Mouse (Mus musculus): ENCODE measurements around the gene Fbxl16.

The Fbxl16 gene

DNA sequence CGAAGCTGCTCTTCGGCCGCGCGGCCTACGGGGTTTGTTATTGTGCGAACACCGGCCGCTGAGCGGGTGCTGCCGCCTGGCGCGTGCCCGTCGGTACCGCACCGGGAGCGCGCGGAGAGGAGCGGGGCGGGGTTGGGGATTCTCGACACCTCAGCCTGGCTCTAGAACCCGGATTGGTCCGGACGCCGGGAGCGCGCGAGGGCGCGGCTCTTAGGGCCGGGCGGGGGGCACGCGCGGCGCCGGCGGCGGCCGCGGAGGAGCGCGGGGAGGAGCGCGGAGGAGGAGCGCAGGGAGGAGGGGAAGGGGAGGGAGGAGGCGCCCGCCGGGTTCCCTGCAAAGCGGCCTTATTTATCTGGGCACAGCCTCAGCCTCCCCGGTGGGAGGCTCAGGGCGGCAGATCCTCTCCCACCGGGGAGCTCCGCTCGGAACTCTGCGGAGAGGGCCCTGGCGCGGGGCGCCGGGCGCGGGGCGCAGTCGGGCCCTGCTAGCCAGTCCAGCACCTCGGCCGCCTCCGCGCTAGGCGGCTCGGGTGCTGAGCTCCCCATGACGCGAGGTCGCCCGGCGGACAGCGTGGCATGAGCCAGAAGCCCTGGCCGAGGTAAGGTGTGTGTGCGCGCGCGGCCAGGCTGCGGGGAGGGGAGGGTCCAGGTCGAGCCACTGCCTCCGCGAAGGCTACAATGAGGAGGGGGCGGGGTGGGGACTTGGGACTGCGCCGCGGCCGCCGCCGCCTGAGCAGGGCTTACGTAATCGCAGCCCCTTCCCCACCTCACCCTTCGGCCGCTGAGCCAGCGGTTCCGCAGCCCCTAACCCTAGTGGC is at the start of gene Fbxl16:
Gene Fbxl16 (plus strand): TSS at position 297 of the 817 bp plus-strand sequence.
- peak; percentile 99 for DNase-seq

DNA sequence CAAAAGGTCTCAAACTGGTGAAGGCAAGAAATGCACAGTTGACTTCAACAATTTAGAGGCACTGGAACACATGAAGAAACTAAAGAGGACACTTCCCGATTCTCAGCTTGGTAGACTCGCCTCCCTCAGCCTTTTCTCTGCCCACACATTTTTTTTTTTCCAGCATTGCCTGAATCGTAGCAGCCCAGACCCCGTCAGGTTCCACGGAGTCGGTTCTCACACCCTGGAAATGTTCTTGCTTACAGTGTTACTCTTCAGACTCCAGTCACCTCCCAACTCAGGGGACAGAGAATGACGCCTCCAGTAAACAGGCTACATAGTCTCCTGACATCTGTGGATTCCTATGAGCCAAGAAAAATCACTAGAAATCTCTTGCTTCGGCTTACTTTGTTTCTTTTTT is 48.7 kb upstream of the Fbxl16 start:
- no peak for DNase-seq

GRCm38 (mm10) chr17:25761561-25761970 is 47.3 kb upstream of the Fbxl16 start:
- peak; percentile 92 for DNase-seq

GRCm38 (mm10) chr17:25762591-25762990 is 46.3 kb upstream of the Fbxl16 start:
- DNase-seq, result no peak

- DNase-seq, result no peak
These were observed 43.0 kb upstream of the Fbxl16 start for GRCm38 (mm10) chr17:25765886-25766285.

DNA sequence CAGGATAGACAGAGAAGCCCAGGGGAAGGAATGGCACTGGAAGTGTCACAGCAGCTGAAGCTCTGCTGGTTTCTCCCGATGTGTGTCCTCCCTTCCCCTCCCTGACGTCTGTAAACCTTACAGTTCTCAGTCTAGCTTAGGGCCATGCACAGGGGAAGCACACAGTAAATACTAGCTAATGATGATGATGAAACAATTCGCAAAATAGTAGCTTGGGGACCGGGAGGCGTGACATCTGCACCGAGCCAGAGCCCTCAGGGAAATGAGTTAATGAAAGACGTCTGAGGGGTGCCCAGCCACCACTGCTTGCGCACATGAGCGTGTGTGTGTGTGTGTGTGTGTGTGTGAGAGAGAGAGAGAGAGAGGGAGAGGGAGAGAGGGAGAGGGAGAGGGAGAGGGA is 39.6 kb upstream of the Fbxl16 start:
- no peak for DNase-seq

DNA sequence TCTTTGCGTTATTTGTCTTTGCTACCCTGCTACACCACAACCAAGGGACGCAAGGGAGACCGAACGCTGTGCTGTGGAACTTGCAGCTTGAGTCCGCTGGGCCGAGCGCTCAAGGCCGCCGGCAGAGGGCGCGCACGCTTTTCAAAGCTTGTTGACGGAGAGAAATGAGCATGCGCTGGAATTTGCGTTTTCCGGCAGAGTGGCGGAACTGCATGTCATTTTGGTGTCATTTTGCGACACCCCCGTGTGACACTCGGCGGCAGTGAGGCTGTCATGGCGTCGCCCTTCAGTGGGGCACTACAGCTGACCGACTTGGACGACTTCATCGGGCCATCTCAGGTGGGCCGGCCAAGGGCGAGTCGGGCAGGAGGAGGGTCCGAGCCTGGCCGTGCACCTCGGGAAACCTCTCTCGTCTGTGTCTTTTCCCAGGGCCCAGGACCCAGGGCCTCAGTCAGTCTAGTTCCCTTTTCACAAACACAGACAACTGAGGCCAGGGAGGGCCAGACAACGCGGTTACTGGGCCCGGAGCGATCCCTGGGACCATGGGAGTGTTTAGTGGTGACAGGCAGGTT is 35.2 kb upstream of the Fbxl16 start, which contains the start of gene Narfl:
Gene Narfl (plus strand): TSS at position 228 of the 572 bp plus-strand sequence.
- peak; percentile 99 for DNase-seq

DNA sequence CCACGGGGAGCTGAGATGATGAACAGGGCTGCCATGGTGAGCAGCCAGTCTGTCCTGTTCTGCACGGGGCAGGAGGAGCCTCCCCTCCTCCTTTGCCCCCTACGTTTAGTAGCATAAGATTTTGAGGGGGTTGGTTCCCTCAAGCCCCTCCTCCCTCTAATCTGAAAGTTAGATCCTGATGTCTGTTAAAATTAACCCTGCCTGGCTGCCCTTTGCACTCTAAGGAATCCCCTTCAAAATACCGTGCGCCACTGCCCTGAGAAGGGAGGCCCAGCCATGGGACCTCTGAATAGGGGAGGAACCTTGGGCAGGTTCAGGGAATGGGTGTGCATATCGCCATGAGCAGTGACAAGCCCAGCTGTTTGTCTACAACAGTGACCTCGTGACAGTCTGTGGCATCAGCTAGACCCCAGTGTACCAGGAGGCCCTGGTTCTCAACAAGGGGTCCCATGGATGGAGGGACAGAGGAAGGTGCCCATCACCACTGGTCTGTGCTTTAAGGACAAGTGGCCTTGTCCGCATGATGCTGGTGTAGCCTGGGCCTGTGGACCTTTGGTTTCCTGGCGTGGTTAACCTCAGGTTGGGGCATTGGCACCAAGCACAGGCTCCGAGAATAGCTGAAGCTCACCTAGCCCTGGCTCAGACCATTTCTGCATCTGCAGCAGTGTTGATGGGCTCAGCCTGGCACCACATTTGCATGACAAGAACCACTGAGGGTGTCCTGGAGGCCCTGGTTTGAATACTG is 33.4 kb upstream of the Fbxl16 start:
- peak; percentile 86 for DNase-seq

DNA sequence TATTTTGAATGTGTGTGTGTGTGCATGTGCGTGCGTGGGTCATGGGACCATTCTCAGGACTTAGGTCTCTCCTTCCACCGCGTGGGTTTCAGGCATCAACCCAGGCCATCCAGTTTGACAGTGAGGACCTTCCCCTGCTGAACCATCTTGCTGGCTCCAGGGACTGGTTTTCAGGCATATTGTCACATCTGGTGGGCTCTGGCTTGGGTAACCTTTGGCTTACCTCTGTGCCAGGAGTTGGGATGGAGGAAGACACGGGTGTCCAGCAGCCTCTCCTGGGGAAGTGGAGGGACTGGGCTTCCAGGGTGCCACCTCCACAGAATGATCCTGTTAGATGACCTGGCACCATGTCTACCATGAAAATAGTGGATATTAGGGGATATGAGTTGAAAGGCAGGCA is 30.9 kb upstream of the Fbxl16 start:
- peak; percentile 90 for DNase-seq

DNA sequence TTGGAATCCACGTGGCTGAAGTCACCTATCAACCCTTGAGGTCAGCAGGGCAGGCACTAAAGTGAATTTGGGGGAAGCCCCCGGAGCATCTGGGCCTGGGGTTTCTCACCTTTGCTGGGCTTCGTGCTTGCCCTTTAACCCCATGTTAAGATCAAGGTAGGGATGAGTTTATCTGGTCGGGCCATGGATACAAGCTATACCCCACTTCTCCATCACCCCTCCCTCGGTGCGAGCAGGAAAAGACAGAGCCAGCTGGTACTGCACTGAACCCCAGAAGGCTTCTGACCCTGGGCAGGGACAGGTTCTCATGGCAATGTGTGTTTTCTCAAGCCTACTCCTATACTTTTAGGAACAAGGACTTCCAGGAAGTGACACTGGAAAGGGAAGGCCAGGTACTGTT is 27.5 kb upstream of the Fbxl16 start:
- peak; percentile 90 for DNase-seq

GRCm38 (mm10) chr17:25783086-25783485 is 25.8 kb upstream of the Fbxl16 start:
- peak; percentile 96 for DNase-seq

DNA sequence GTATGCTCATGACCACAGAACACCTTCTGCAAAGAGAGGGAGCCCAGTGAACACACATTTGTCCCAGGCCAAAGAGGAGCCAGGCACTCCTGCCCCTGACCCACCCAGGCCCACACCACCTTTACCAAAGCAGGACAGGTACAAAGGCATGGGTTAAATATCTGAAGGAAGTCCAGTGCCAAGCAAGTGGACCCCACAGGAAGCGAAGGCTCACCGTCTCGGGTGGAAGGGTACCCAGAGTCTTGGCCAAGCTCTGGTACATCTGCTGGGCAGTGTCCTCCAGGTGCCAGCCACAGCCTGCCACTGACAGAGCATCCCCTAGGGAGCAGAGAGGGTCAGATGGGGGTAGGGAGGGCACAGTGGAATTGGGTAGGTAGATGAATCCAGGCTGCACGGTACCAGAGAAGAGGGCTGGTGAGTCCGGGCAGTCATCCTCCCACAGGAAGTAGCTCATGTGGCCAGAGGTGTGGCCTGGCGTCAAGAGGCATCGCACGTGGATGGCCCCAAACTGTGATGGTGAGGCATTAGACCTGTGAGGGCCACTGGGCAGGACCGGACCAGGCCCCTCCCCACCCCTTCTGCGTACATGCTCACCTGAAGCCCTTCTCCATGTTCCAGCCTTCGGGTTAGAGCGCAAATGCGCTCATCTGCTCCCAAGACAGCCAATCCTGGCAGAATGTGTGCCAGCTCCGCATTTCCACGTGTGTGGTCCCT is 24.9 kb upstream of the Fbxl16 start:
- DNase-seq, result peak; percentile 93

GRCm38 (mm10) chr17:25785281-25785745 is 23.6 kb upstream of the Fbxl16 start, which contains the start of gene Haghl:
Haghl (minus strand) TSS chr17:25785673.
- DNase-seq, result peak; percentile 100

GRCm38 (mm10) chr17:25786280-25786679 is 22.6 kb upstream of the Fbxl16 start, which contains the start of gene Ccdc78:
Ccdc78 (plus strand) TSS chr17:25786580.
- no peak for DNase-seq

DNA sequence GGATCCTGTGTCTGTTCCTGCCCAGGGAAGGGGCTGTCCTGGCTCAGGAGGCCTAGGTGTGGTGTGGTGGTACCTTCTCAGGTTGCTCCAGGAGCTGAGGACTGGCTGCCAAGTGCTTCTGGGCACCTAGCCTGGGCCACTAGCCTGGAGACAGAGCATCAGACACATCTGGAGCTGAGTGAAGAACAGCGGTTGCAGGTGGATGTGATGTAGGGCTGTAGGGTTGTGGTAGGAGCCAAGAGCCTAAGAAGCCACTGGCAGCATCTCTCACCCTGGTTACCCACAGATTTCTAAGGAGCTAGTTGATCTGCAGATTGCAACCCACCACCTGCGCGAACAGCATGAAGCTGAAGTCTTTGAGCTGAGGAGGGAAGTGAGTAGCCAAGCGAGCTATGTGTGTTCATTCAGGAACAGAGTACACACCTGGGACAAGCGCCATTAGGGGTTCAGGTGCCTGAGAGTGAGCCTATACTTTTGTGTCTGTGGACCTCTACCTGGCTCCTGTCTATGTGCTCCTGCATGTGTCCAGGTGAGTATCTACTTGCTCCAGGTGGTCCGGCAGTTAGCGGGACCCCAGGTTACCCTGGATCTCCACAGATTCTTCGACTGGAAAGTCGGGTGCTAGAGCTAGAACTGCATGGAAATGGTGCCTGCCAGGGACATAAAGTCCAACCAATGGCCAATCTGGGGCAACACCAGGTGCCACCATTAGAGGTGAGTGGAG is 21.9 kb upstream of the Fbxl16 start:
- peak; percentile 90 for DNase-seq

GRCm38 (mm10) chr17:25791320-25791842 is 17.5 kb upstream of the Fbxl16 start:
- peak; percentile 94 for DNase-seq

- peak; percentile 98 for DNase-seq
These were observed 16.9 kb upstream of the Fbxl16 start for GRCm38 (mm10) chr17:25791843-25792527.

DNA sequence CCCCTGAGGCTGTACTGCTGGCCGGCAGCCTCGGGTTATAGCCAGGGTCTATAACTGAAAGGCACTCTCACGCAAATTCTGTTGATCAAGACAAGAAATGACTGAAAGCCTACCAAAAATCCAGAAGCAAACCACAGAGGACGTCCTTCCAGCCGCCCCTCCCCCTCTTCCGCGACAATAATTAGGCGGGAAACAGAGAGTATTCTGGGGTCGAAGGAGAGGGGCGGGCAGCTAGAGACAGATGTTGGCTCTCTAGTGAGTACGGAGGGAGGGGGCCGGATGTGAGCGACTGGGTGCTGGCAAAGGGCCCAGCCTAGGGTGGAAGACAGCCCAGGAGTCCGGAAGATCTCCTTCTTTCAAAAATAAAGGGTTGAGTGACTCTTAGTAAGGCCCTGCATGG is 16.3 kb upstream of the Fbxl16 start, which contains the start of gene Fam173a:
Gene Fam173a (minus strand): TSS at position 287 of the 400 bp plus-strand sequence.
- peak; percentile 99 for DNase-seq

- DNase-seq, result no peak
These were observed 14.7 kb upstream of the Fbxl16 start for GRCm38 (mm10) chr17:25794197-25794596.

GRCm38 (mm10) chr17:25794998-25795397 is 13.9 kb upstream of the Fbxl16 start:
- DNase-seq, result peak; percentile 92

DNA sequence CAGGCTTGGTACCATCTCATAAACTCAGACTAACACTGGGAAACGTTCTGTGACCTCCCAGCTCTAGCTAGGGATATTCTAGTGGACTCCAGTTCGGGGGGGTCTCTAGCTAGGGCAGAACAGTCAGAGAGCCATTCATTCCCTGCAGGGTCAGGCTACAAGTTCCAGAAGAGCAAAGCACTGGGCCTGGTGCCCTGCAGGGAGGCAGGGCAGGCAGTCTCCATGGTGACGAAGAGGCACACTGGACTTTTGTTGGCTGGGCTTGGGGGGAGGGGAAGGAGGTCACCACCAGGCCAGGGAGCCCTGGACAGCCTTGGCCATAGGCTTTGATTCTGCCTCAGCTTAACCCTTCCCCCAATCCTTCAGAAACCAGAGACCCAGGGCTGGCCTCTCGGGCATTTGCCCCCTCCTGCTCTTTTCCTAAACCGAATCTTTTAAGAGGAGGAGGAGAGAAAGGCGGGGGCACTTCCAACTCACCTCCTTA is 13.2 kb upstream of the Fbxl16 start, which contains the start of gene AC134908.4:
Gene AC134908.4 (minus strand): TSS at position 51 of the 484 bp plus-strand sequence.
- peak; percentile 94 for DNase-seq
